ENCODE assay signal across 22 mouse cellular contexts in genomic region chr11:59554535-59554934, GRCm38 (mm10). TPM values are rescaled to one million over a fixed set of nuclear protein-coding genes. Genes with fewer than 3 reads are reported as not detected.
"Had no signal": no experiment of that assay in that cellular context is flagged by ENCODE, and none has a peak within 500 bp of the region (broad histone marks: within the 10 kb centered on the region; RNA-seq: fewer than 3 reads in every experiment).

No protein-coding gene starts in this region.

- H3K4me1 ChIP-seq: liver, embryonic 15.5 days; lung, embryonic 15.5 days; midbrain, embryonic 13.5 days; neural tube, embryonic 12.5 days; stomach, embryonic 15.5 days had no signal

- H3K4me3 ChIP-seq: liver, embryonic 15.5 days; lung, embryonic 15.5 days; megakaryocyte, embryonic 14.5 days; midbrain, embryonic 13.5 days; neural tube, embryonic 12.5 days; stomach, embryonic 15.5 days had no signal

- DNase-seq: liver, postnatal 0 days; lung, adult 2 months; lung, postnatal 14 days; right cerebral cortex, postnatal 14 days; thymus, adult 2 months; thymus, postnatal 25 days; thymus, postnatal 4 days had no signal

- H3K9me3 ChIP-seq: liver, embryonic 15.5 days; lung, embryonic 15.5 days; megakaryocyte, embryonic 14.5 days; midbrain, embryonic 13.5 days; neural tube, embryonic 12.5 days; stomach, embryonic 15.5 days had no signal

- H3K36me3 ChIP-seq: liver, embryonic 15.5 days; lung, embryonic 15.5 days; midbrain, embryonic 13.5 days; neural tube, embryonic 12.5 days; stomach, embryonic 15.5 days had no signal

- H3K27ac ChIP-seq: liver, embryonic 15.5 days; lung, embryonic 15.5 days; midbrain, embryonic 13.5 days; neural tube, embryonic 12.5 days; stomach, embryonic 15.5 days; stomach, postnatal 0 days had no signal

- H3K27me3 ChIP-seq: liver, embryonic 15.5 days; lung, embryonic 15.5 days; midbrain, embryonic 13.5 days; neural tube, embryonic 12.5 days; stomach, embryonic 15.5 days had no signal

- ATAC-seq: liver, postnatal 0 days; lung, postnatal 0 days; midbrain, embryonic 13.5 days; midbrain, embryonic 16.5 days had no signal

RNA-seq across cellular contexts. Expression of gene Nlrp3, which starts 13.2 kb away (rescaled TPM):
- polyA plus RNA-seq: midbrain, embryonic 11.5 days had no signal

RNA-seq across cellular contexts. Expression of gene Olfr222, which starts 21.5 kb away (rescaled TPM):
- total RNA-seq: neutrophil, adult 5-6 weeks had no signal
- polyA plus RNA-seq: liver, embryonic 15.5 days; liver, postnatal 0 days; lung, adult 2 months; lung, embryonic 15.5 days; lung, postnatal 0 days; midbrain, embryonic 11.5 days; midbrain, embryonic 13.5 days; midbrain, embryonic 16.5 days; neural tube, embryonic 12.5 days; spleen, adult 2 months; stomach, embryonic 15.5 days; stomach, postnatal 0 days; urinary bladder, adult 2 months had no signal

RNA-seq across cellular contexts. Expression of gene Olfr223, which starts 38.6 kb away (rescaled TPM):
- total RNA-seq: neutrophil, adult 5-6 weeks had no signal
- polyA plus RNA-seq: liver, embryonic 15.5 days; liver, postnatal 0 days; lung, adult 2 months; lung, embryonic 15.5 days; lung, postnatal 0 days; midbrain, embryonic 11.5 days; midbrain, embryonic 13.5 days; midbrain, embryonic 16.5 days; neural tube, embryonic 12.5 days; neural tube, embryonic 14.5 days; spleen, adult 2 months; stomach, embryonic 15.5 days; stomach, postnatal 0 days; testis, adult 2 months; thymus, adult 2 months; urinary bladder, adult 2 months had no signal
